Mouse (Mus musculus): Measurements from ENCODE around the gene Grap. TPM values are rescaled to one million over a fixed set of nuclear protein-coding genes. Genes with fewer than 3 reads are reported as not detected.
A peak's percentile ranks its signal among the peaks of the same experiment; 100 is the strongest.
"Not testable (repeated sequence)": the region's sequence is repeated elsewhere in the genome, so short reads cannot be mapped to it uniquely, and the experiment has no call there.

Gene Grap
- polyA plus RNA-seq, 1 experiment from 2014 or later, result 7.3 TPM

DNA sequence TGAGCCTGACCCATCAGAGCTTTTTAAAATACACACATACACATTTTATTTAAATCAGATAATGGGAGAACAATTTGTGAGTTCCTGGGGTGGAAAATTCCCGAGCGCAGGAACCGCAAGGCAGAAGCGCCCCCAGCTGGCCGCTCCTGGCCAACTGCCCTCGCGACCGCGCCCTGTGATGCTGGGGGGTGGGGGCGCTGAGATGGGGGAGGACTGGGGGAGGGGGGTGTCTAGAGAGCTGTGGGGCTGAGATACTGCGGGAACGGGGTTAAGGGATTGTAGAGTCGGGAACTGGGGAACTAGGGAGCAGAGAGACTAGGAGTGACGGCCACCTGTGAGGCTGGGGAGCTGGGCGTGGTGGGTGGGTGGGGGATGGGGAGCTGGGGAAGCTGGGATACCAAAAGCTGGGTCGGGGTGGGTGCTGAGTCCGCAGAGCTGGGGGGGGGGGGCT is 33.2 kb upstream of the Grap start:
- no peaks in the 10 kb centered on the region for H3K36me3 ChIP-seq
- peak overlapping the region; percentile 46 for H3K9ac ChIP-seq
- H3K4me3 ChIP-seq, result peak overlapping the region; percentile 34
- H3K4me2 ChIP-seq (replicated peaks), result peak overlapping the region; percentile 59
- H3K4me1 ChIP-seq, result peaks cover 20% of the 10 kb centered on the region
- H3K9me3 ChIP-seq (replicated peaks), result no peaks in the 10 kb centered on the region
- no peaks in the 10 kb centered on the region; the same call in 1 of the 2 replicates for H3K27me3 ChIP-seq
- 0 out of 2 replicates have a peak overlapping the region, but pooled peaks have one; percentile 41 for H3K27ac ChIP-seq
- peak; percentile 68 for ATAC-seq (ENCODE audit: low FRiP score)
- WGBS, result 0% methylated on average over 16 of the region's 17 CpGs

DNA sequence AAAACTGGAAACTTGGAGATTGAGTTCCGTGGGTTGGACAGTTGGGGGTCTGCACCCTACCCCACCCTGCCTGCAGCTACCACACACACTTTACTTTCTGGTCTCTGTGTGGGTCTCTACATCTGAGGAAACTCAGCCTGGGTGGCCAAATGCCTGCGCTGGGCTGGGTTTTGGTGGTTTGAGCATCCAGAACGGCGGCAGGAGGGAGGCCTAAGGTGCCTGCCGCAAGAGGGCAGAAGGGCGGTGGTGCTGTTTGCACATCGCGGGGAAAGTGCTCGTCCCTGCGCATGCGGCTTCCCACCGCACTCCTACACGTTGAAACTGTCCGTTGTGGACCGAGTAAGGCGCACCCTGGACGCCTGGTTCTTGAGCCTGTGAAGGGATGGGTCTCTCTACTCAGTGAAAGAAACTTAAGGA is 32.8 kb upstream of the Grap start:
- Histone ChIP-seq H3K36me3 (no peaks in the 10 kb centered on the region), H3K9ac (peak overlapping the region; percentile 46), H3K9me3 (replicated peaks) (no peaks in the 10 kb centered on the region), H3K4me1 (peaks cover 19% of the 10 kb centered on the region), H3K4me2 (replicated peaks) (peak overlapping the region; percentile 59), H3K4me3 (peak overlapping the region; percentile 34), H3K27ac (0 out of 2 replicates have a peak overlapping the region, but pooled peaks have one; percentile 41), H3K27me3 (no peaks in the 10 kb centered on the region; the same call in 1 of the 2 replicates)
- peak; percentile 76 for ATAC-seq (ENCODE audit: low FRiP score)
- WGBS, result 0% methylated on average over 17 of the region's 17 CpGs

GRCm38 (mm10) chr11:61620762-61621161 is 32.3 kb upstream of the Grap start:
- Histone ChIP-seq H3K9ac (no peak overlapping the region), H3K36me3 (no peaks in the 10 kb centered on the region), H3K4me3 (peak overlapping the region; percentile 34), H3K9me3 (replicated peaks) (no peaks in the 10 kb centered on the region), H3K27me3 (no peaks in the 10 kb centered on the region; the same call in 1 of the 2 replicates), H3K4me2 (replicated peaks) (peak overlapping the region; percentile 59), H3K4me1 (peaks cover 14% of the 10 kb centered on the region), H3K27ac (no peak overlapping the region)
- 59% methylated on average over 8 of the region's 8 CpGs for WGBS
- ATAC-seq (ENCODE audit: low FRiP score), result no peak

DNA sequence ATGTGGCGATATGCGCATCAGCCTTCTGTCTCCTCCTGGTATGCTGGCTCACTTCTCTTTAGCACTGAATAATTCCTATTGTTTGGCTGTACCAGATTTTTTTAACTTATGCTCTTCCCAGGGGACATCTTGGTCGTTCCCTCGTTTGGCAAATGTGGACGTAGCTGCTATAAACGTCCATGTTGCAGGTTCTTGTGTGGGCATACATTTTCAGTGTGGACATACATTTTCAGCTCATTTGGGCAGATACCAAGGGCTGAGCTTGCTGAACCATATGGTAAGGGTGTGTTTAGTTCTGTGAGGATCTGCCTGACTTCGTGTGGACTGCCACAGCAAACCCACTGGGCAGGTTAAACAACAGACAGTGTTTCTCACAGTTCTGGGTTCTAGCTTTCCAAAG is 27.9 kb upstream of the Grap start:
- Histone ChIP-seq H3K9ac (no peak overlapping the region), H3K36me3 (no peaks in the 10 kb centered on the region), H3K27me3 (no peaks in the 10 kb centered on the region), H3K27ac (no peak overlapping the region), H3K4me3 (no peak overlapping the region), H3K4me2 (replicated peaks) (no peak overlapping the region), H3K9me3 (replicated peaks) (no peaks in the 10 kb centered on the region), H3K4me1 (0 out of 2 replicates have a peak, but pooled peaks cover 4% of the 10 kb centered on the region)
- WGBS, result 80% methylated on average over 7 of the region's 7 CpGs
- no peak for ATAC-seq (ENCODE audit: low FRiP score)

DNA sequence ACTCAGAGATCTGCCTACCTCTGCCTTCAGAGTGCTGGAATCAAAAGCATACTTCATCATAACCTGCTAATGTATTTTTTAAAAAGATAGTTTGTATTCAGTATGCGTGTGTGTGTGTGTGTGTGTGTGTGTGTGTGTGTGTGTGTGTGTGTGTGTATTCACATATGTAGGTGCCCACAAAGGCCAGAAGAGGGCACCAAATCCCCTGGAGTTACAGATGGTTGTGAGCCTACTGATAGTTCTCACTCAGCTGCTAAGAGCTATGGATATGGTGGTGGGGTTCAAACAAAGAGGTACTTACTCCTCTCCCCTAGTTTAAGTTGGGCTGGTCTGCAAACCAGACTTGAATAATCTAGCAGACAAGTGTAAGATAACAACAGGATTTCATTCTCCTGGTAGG is 26.6 kb upstream of the Grap start:
- H3K4me1 ChIP-seq, result no peaks in the 10 kb centered on the region
- no peak overlapping the region for H3K9ac ChIP-seq
- H3K36me3 ChIP-seq, result no peaks in the 10 kb centered on the region
- H3K27me3 ChIP-seq, result no peaks in the 10 kb centered on the region
- H3K4me2 ChIP-seq (replicated peaks), result no peak overlapping the region
- H3K4me3 ChIP-seq, result no peak overlapping the region
- H3K27ac ChIP-seq, result no peak overlapping the region
- 93% methylated on average over 1 of the region's 1 CpGs for whole genome bisulfite sequencing
- no peak for ATAC-seq (ENCODE audit: low FRiP score)
- H3K9me3 ChIP-seq (replicated peaks), result no peaks in the 10 kb centered on the region

GRCm38 (mm10) chr11:61629621-61630020 is 23.4 kb upstream of the Grap start:
- H3K4me1 ChIP-seq, result no peaks in the 10 kb centered on the region
- WGBS, result 66% methylated on average over 3 of the region's 3 CpGs
- no peak overlapping the region for H3K4me3 ChIP-seq
- H3K27ac ChIP-seq, result no peak overlapping the region
- ATAC-seq (ENCODE audit: low FRiP score), result no peak
- no peaks in the 10 kb centered on the region for H3K27me3 ChIP-seq
- no peaks in the 10 kb centered on the region for H3K36me3 ChIP-seq
- H3K9ac ChIP-seq, result no peak overlapping the region
- no peaks in the 10 kb centered on the region for H3K9me3 ChIP-seq (replicated peaks)
- H3K4me2 ChIP-seq (replicated peaks), result no peak overlapping the region

DNA sequence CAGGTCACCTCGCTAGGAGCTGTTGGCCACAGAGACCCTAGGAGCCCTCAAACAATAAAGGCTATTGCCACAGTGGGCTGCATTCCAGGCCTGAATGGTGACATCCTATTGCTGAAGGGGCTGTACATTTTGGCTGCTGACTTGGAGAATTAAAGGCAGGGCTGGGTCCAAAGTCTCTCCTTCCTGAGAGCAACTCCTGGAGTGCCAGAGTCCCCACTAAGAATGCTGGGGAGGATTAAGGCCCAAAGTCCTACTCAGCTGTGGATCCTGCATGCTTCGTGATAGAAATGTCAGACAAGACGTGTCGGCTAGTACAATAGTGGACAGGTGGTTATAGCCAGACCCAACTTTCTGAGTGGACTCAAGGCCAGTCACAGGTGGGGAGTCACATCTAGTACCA is 16.8 kb upstream of the Grap start:
- H3K4me3 ChIP-seq; H3K9ac ChIP-seq; H3K36me3 ChIP-seq; H3K4me2 ChIP-seq (replicated peaks); H3K9me3 ChIP-seq (replicated peaks); H3K27me3 ChIP-seq; ATAC-seq (ENCODE audit: low FRiP score); H3K27ac ChIP-seq; H3K4me1 ChIP-seq: not testable (repeated sequence)
- 91% methylated on average over 3 of the region's 4 CpGs for WGBS

GRCm38 (mm10) chr11:61637413-61637812 is 15.7 kb upstream of the Grap start:
- no peak overlapping the region for H3K9ac ChIP-seq
- no peaks in the 10 kb centered on the region for H3K4me1 ChIP-seq
- H3K9me3 ChIP-seq (replicated peaks), result no peaks in the 10 kb centered on the region
- H3K36me3 ChIP-seq, result no peaks in the 10 kb centered on the region
- ATAC-seq (ENCODE audit: low FRiP score), result no peak
- H3K27me3 ChIP-seq, result no peaks in the 10 kb centered on the region
- H3K4me2 ChIP-seq (replicated peaks), result no peak overlapping the region
- WGBS, result 67% methylated on average over 1 of the region's 1 CpGs
- H3K27ac ChIP-seq, result no peak overlapping the region
- H3K4me3 ChIP-seq, result no peak overlapping the region

DNA sequence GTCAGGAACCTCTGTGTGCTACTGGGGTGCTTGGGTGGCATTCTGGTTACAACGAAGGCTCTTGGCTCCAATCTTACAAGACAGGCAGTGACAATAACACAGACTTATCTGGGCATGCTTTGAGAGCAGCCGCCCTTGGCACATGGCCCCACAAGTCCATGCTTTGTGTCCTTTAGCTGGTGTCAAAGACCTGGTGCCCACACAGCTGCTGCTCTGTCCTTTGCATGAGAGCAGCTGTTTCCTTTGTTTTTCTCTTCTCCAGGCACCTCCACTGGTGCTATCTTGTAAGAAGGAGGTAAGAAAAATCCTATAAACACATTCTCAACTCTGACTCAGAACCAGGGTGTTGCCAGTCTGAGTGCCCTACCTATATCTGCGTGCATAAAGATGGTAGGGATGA is 15.2 kb upstream of the Grap start:
- no peaks in the 10 kb centered on the region for H3K4me1 ChIP-seq
- no peaks in the 10 kb centered on the region for H3K36me3 ChIP-seq
- 94% methylated on average over 3 of the region's 3 CpGs for WGBS
- no peak overlapping the region for H3K4me2 ChIP-seq (replicated peaks)
- no peak overlapping the region for H3K27ac ChIP-seq
- no peaks in the 10 kb centered on the region for H3K27me3 ChIP-seq
- no peak for ATAC-seq (ENCODE audit: low FRiP score)
- H3K9ac ChIP-seq, result no peak overlapping the region
- H3K4me3 ChIP-seq, result no peak overlapping the region
- no peaks in the 10 kb centered on the region for H3K9me3 ChIP-seq (replicated peaks)

DNA sequence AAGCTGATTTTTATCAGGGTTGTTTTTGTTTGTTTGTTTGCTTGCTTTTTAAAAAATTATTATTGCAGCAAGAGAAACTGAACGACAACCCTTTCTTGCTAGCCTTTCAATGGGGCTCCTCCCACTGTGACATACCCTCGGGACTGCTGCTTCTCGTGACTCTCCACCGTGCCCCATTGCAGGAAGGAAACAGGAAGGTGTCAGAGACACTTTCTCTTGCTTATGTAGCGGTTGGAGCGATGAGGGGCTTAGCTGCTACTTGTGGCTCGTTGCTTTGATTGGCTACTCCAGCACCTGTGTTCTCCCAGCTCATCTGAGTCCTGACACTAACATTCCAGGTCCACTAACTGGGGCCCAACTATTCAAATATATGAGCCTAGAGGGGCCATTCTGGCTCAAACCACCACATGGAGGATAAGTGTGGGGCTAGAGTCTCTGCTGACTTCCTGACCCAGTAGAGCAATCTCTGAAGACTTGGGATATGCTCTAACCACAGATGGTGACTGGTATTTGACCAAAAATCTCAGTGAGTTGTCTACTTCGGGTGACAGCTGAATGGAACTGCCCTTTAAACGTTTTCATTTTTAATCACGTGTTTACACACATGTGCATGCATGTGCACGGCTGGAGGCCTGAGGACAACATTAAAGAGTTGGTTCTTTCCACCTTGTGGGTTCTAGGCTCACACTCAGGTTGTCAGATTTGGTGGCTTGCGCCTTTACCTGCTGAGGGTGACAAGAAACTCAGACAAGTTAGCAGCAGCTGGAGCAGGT is 14.1 kb upstream of the Grap start:
- 83% methylated on average over 12 of the region's 12 CpGs for WGBS

DNA sequence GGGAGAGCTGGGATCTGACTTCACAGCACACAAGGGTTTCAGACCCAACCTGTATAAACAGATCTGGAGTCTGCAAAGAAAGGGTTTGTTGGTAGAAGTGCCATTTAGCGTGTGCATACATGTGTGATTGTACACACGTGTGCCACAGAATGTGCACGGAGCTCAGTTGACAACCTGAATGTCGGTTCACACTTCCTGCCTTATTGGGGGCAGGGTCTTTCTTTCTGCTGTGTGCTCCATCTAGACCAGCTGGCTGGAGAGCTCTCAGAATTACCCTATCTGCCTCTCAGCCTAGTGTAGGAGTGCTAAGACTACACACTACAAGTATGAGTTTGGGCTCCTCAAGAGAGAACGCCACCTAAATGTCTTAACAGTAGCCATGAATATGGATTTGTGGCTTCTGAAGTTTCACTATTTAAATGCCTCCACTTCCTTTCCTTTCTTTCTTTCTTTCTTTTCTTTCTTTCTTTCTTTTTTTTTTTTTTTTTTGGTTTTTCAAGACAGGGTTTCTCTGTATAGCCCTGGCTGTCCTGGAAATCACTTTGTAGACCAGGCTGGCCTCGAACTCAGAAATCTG is 13.4 kb upstream of the Grap start:
- no peak overlapping the region for H3K4me2 ChIP-seq (replicated peaks)
- no peak overlapping the region for H3K4me3 ChIP-seq
- H3K27me3 ChIP-seq, result no peaks in the 10 kb centered on the region
- 93% methylated on average over 6 of the region's 6 CpGs for WGBS
- no peaks in the 10 kb centered on the region for H3K9me3 ChIP-seq (replicated peaks)
- no peaks in the 10 kb centered on the region for H3K4me1 ChIP-seq
- H3K36me3 ChIP-seq, result no peaks in the 10 kb centered on the region
- no peak overlapping the region for H3K27ac ChIP-seq
- no peak for ATAC-seq (ENCODE audit: low FRiP score)
- H3K9ac ChIP-seq, result no peak overlapping the region

More for the DNA sequence above, 14.1 kb upstream of the Grap start:
- Histone ChIP-seq H3K4me3 (no peak overlapping the region), H3K4me1 (no peaks in the 10 kb centered on the region), H3K9ac (no peak overlapping the region), H3K4me2 (replicated peaks) (no peak overlapping the region), H3K27me3 (no peaks in the 10 kb centered on the region), H3K36me3 (no peaks in the 10 kb centered on the region), H3K27ac (no peak overlapping the region), H3K9me3 (replicated peaks) (no peaks in the 10 kb centered on the region)
- no peak for ATAC-seq (ENCODE audit: low FRiP score)

GRCm38 (mm10) chr11:61640585-61640984 is 12.5 kb upstream of the Grap start:
- not testable (repeated sequence) for H3K27ac ChIP-seq; H3K4me3 ChIP-seq; H3K9me3 ChIP-seq (replicated peaks); H3K4me1 ChIP-seq; H3K27me3 ChIP-seq; H3K4me2 ChIP-seq (replicated peaks); H3K9ac ChIP-seq; ATAC-seq (ENCODE audit: low FRiP score); H3K36me3 ChIP-seq
- WGBS, result 88% methylated on average over 9 of the region's 9 CpGs

GRCm38 (mm10) chr11:61642106-61642505 is 11.0 kb upstream of the Grap start:
- Histone ChIP-seq H3K9me3 (replicated peaks) (no peaks in the 10 kb centered on the region), H3K4me3 (no peak overlapping the region), H3K4me2 (replicated peaks) (no peak overlapping the region), H3K9ac (no peak overlapping the region), H3K27me3 (no peaks in the 10 kb centered on the region), H3K4me1 (no peaks in the 10 kb centered on the region), H3K27ac (no peak overlapping the region), H3K36me3 (no peaks in the 10 kb centered on the region)
- no peak for ATAC-seq (ENCODE audit: low FRiP score)
- WGBS, result 83% methylated on average over 7 of the region's 7 CpGs
